11 mouse cellular contexts compared by ENCODE assay signal in the genomic region with DNA sequence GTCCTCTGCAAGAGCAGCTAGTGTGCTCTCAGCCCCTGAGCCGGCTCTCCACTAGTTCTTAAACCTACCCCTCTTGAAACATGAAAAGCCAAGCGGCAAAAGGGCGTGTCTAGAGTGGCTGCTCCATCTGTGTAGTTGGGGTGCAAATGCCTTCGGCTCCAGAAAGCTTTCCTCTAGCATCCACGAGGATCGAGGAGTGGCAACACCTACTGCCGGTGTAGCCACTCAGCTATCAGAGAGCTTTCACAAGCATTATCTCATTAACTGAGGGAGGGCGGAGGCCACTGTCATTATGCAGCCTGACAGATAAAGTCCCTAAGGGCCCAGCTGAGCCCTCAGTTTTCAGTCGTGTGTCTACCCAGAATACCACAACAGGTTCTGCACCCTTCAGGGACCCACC. TPM values are rescaled to one million over a fixed set of nuclear protein-coding genes. Genes with fewer than 3 reads are reported as not detected.
DNase-seq lines count a peak whose midpoint lies in the region; ATAC-seq and TF ChIP-seq lines count a peak whose summit lies in the region.
"Had no signal": no experiment of that assay in that cellular context is flagged by ENCODE, and none has a peak within 500 bp of the region (broad histone marks: within the 10 kb centered on the region; RNA-seq: fewer than 3 reads in every experiment).

No protein-coding gene starts in this region.

- H3K4me1 ChIP-seq in heart, adult 2 months (ENCODE audit: control insufficient read depth, insufficient read depth, low read length), result peaks cover 65% of the 10 kb centered on the region
- peaks cover 87 to 89% of the 10 kb centered on the region in 2 experiments for H3K4me1 ChIP-seq in liver, embryonic 14.5 days (replicated peaks; ENCODE audit: control insufficient read depth in 2 of 2, insufficient read depth in 2 of 2, low read length in 1 of 2)
- peaks cover 48% of the 10 kb centered on the region for H3K4me1 ChIP-seq in neural tube, embryonic 15.5 days

- DNase-seq in heart, adult 2 months, result no peak
- DNase-seq in heart, postnatal 10 days, result no peak
- DNase-seq in spleen, postnatal 10 days (ENCODE audit: low spot score in 2 of 2), result peak; percentile 50 to 57
- no peak for DNase-seq in spleen, adult 18-20 months
- peak; percentile 77 to 82 (median 81) for DNase-seq in liver, embryonic 14.5 days (ENCODE audit: low read depth in 3 of 3, low spot score in 3 of 3)
- DNase-seq in adrenal gland, postnatal 4 days (ENCODE audit: low spot score in 2 of 2), result no peak
- no peak for DNase-seq in left cerebral cortex, adult 2 months (ENCODE audit: extremely low spot score in 1 of 2, low spot score in 2 of 2)

- intact Hi-C loops in heart, adult 2 months (cut with DNase I), result no loop called here
- intact Hi-C loops in heart, postnatal 10 days (cut with DNase I), result no loop called here
- intact Hi-C loops in left cerebral cortex, adult 2 months (cut with DNase I), result no loop called here

- TF ChIP-seq EP300 in heart, adult 2 months (IDR thresholded peaks at IDR 0.05; ENCODE audit: insufficient read depth, low read depth, low read length), result no peak
- TF ChIP-seq EP300 in liver, embryonic 14.5 days (IDR thresholded peaks at IDR 0.05; ENCODE audit: low read depth), result peak; percentile 85

- H3K27ac ChIP-seq in heart, adult 2 months, result peak overlapping the region; percentile 96
- peak overlapping the region; percentile 84 for H3K27ac ChIP-seq in liver, embryonic 14.5 days
- peak overlapping the region; percentile 51; the same call in 1 of the 2 replicates for H3K27ac ChIP-seq in neural tube, embryonic 15.5 days (replicated peaks)
- H3K27ac ChIP-seq in left cerebral cortex, adult 2 months, result no peak overlapping the region

- H3K4me2 ChIP-seq in liver, embryonic 14.5 days (ENCODE audit: low read depth), result peak overlapping the region; percentile 84
- 0 out of 2 replicates have a peak overlapping the region, but pooled peaks have one; percentile 7 for H3K4me2 ChIP-seq in neural tube, embryonic 15.5 days

- H3K4me3 ChIP-seq in heart, adult 2 months, result peak overlapping the region; percentile 1; the same call in 1 of the 2 replicates
- H3K4me3 ChIP-seq in liver, embryonic 14.5 days (ENCODE audit: insufficient read depth in 1 of 2, low read depth in 2 of 2, low read length in 2 of 2), result peak overlapping the region; percentile 39 to 50
- H3K4me3 ChIP-seq in neural tube, embryonic 15.5 days (replicated peaks), result no peak overlapping the region
- H3K4me3 ChIP-seq in left cerebral cortex, adult 2 months, result no peak overlapping the region

- no peak for TF ChIP-seq POLR2A in heart, adult 2 months (IDR thresholded peaks at IDR 0.05; ENCODE audit: insufficient read depth, low read depth, low read length)

- H3K9ac ChIP-seq in heart, adult 2 months (ENCODE audit: low read depth, low read length), result no peak overlapping the region
- peak overlapping the region; percentile 67 for H3K9ac ChIP-seq in liver, embryonic 14.5 days (replicated peaks)
- no peak overlapping the region for H3K9ac ChIP-seq in neural tube, embryonic 15.5 days (replicated peaks)

- H3K79me2 ChIP-seq in heart, adult 2 months (replicated peaks; ENCODE audit: control insufficient read depth, insufficient read depth, low read length), result peaks cover 8% of the 10 kb centered on the region

- H3K9me3 ChIP-seq in liver, embryonic 14.5 days (ENCODE audit: control insufficient read depth, low read length), result no peaks in the 10 kb centered on the region
- H3K9me3 ChIP-seq in neural tube, embryonic 15.5 days (replicated peaks), result no peaks in the 10 kb centered on the region

- peaks cover 2% of the 10 kb centered on the region; the same call in 1 of the 2 replicates for H3K36me3 ChIP-seq in heart, adult 2 months (ENCODE audit: control insufficient read depth, insufficient read depth, low read length)
- no peaks in the 10 kb centered on the region for H3K36me3 ChIP-seq in liver, embryonic 14.5 days (replicated peaks; ENCODE audit: control insufficient read depth, insufficient read depth, low read depth)
- H3K36me3 ChIP-seq in neural tube, embryonic 15.5 days, result no peaks in the 10 kb centered on the region

- 30% methylated on average over 9 of the region's 9 CpGs for WGBS in heart, adult 2 months
- WGBS in liver, embryonic 14.5 days (ENCODE audit: insufficient replicate concordance), result 10% methylated on average over 9 of the region's 9 CpGs
- 34% methylated on average over 9 of the region's 9 CpGs for WGBS in neural tube, embryonic 15.5 days

- H3K27me3 ChIP-seq in heart, adult 2 months (ENCODE audit: control insufficient read depth, insufficient read depth, low read length), result no peaks in the 10 kb centered on the region
- no peaks in the 10 kb centered on the region for H3K27me3 ChIP-seq in liver, embryonic 14.5 days (ENCODE audit: control insufficient read depth, insufficient read depth, low read length)
- H3K27me3 ChIP-seq in neural tube, embryonic 15.5 days (replicated peaks), result peaks cover 24% of the 10 kb centered on the region

- peak; percentile 68 for ATAC-seq in liver, embryonic 14.5 days (ENCODE audit: insufficient read depth)
- no peak for ATAC-seq in neural tube, embryonic 15.5 days (ENCODE audit: low FRiP score)

- TF ChIP-seq CTCF in heart, adult 2 months (IDR thresholded peaks at IDR 0.05), result no peak
- no peak for TF ChIP-seq CTCF in liver, embryonic 14.5 days (IDR thresholded peaks at IDR 0.05; ENCODE audit: low read depth)
- no peak for TF ChIP-seq CTCF in left cerebral cortex, adult 2 months (IDR thresholded peaks at IDR 0.05)

RNA-seq across cellular contexts. Expression of a gene that starts 6.7 kb away (rescaled TPM):
- total RNA-seq in heart, adult 2 months (2021), result 10 to 100 TPM; 10.8 to 11.2 TPM
- 19.2 and 22.3 TPM in 2 replicates for polyA plus RNA-seq in heart, adult 2 months (2012; rRNA removed)
- 10 to 100 TPM; 15.4 to 17.7 TPM for total RNA-seq in heart, postnatal 10 days (2021)
- 8.3 and 11.1 TPM in 2 replicates for polyA plus RNA-seq in liver, embryonic 14.5 days (2012; rRNA removed)
- 3.8 and 5.2 TPM in 2 replicates for polyA plus RNA-seq in liver, embryonic 14.5 days (2014; fragmentation: Nextera tagmentation; extraction: Ambion mirVana)
- polyA plus RNA-seq in neural tube, embryonic 15.5 days (2015; fragmentation: Nextera tagmentation; extraction: Ambion mirVana), result 1.4 and 4.0 TPM in 2 replicates
- total RNA-seq in adrenal gland, postnatal 4 days (2021), result 10 to 100 TPM; 18.0 TPM
- total RNA-seq in left cerebral cortex, adult 2 months (2021), result 1 to 10 TPM; 1.9 to 2.0 TPM

RNA-seq across cellular contexts. Expression of a gene that starts 33.3 kb away (rescaled TPM):
- total RNA-seq in heart, adult 2 months (2021), result 1 to 10 TPM; 1.1 to 1.3 TPM
- polyA plus RNA-seq in heart, adult 2 months (2012; rRNA removed), result 0.76 and 1.1 TPM in 2 replicates
- total RNA-seq in heart, postnatal 10 days (2021), result 1 to 10 TPM; 1.4 to 1.7 TPM
- 0.11 and 0.14 TPM in 2 replicates for polyA plus RNA-seq in liver, embryonic 14.5 days (2012; rRNA removed)
- polyA plus RNA-seq in liver, embryonic 14.5 days (2014; fragmentation: Nextera tagmentation; extraction: Ambion mirVana), result 0.19 and 0.20 TPM in 2 replicates
- 3.1 and 3.4 TPM in 2 replicates for polyA plus RNA-seq in neural tube, embryonic 15.5 days (2015; fragmentation: Nextera tagmentation; extraction: Ambion mirVana)
- total RNA-seq in adrenal gland, postnatal 4 days (2021), result 1 to 10 TPM; 5.2 to 5.5 TPM
- 1 to 10 TPM; 5.4 to 5.8 TPM for total RNA-seq in left cerebral cortex, adult 2 months (2021)

RNA-seq across cellular contexts. Expression of a gene that starts 33.8 kb away (rescaled TPM):
- not detected for total RNA-seq in heart, adult 2 months (2021)
- polyA plus RNA-seq in heart, adult 2 months (2012; rRNA removed), result not detected in 2 replicates
- not detected for total RNA-seq in heart, postnatal 10 days (2021)
- polyA plus RNA-seq in liver, embryonic 14.5 days (2012; rRNA removed), result not detected in 2 replicates
- polyA plus RNA-seq in liver, embryonic 14.5 days (2014; fragmentation: Nextera tagmentation; extraction: Ambion mirVana), result not detected in 2 replicates
- polyA plus RNA-seq in neural tube, embryonic 15.5 days (2015; fragmentation: Nextera tagmentation; extraction: Ambion mirVana), result 0.34 and 0.49 TPM in 2 replicates
- total RNA-seq in adrenal gland, postnatal 4 days (2021), result not detected
- 1 to 10 TPM; 1.3 to 2.2 TPM for total RNA-seq in left cerebral cortex, adult 2 months (2021)
- total RNA-seq: adrenal gland, adult 2 months; heart, adult 18-20 months had no signal
- polyA plus RNA-seq: adrenal gland, adult 2 months; C2C12 had no signal

RNA-seq across cellular contexts. Expression of a gene that starts 34.0 kb away (rescaled TPM):
- 10 to 100 TPM; 42.5 to 50.3 TPM for total RNA-seq in heart, adult 2 months (2021)
- 55.0 and 66.1 TPM in 2 replicates for polyA plus RNA-seq in heart, adult 2 months (2012; rRNA removed)
- 10 to 100 TPM; 76.2 to 85.4 TPM for total RNA-seq in heart, postnatal 10 days (2021)
- 0.41 and 0.64 TPM in 2 replicates for polyA plus RNA-seq in liver, embryonic 14.5 days (2012; rRNA removed)
- 0.44 and 0.81 TPM in 2 replicates for polyA plus RNA-seq in liver, embryonic 14.5 days (2014; fragmentation: Nextera tagmentation; extraction: Ambion mirVana)
- 28.7 and 31.1 TPM in 2 replicates for polyA plus RNA-seq in neural tube, embryonic 15.5 days (2015; fragmentation: Nextera tagmentation; extraction: Ambion mirVana)
- 10 to 100 TPM; 39.7 to 43.6 TPM for total RNA-seq in adrenal gland, postnatal 4 days (2021)
- total RNA-seq in left cerebral cortex, adult 2 months (2021), result 10 to 100 TPM; 42.8 to 45.3 TPM

RNA-seq across cellular contexts. Expression of a gene that starts 38.8 kb away (rescaled TPM):
- total RNA-seq in heart, adult 2 months (2021), result 10 to 100 TPM; 24.8 to 36.3 TPM
- 22.6 and 26.4 TPM in 2 replicates for polyA plus RNA-seq in heart, adult 2 months (2012; rRNA removed)
- total RNA-seq in heart, postnatal 10 days (2021), result 10 to 100 TPM; 28.5 to 33.7 TPM
- polyA plus RNA-seq in liver, embryonic 14.5 days (2012; rRNA removed), result 33.8 and 34.0 TPM in 2 replicates
- 25.9 and 32.3 TPM in 2 replicates for polyA plus RNA-seq in liver, embryonic 14.5 days (2014; fragmentation: Nextera tagmentation; extraction: Ambion mirVana)
- polyA plus RNA-seq in neural tube, embryonic 15.5 days (2015; fragmentation: Nextera tagmentation; extraction: Ambion mirVana), result 19.2 and 32.4 TPM in 2 replicates
- 10 to 100 TPM; 32.6 to 39.0 TPM for total RNA-seq in adrenal gland, postnatal 4 days (2021)
- 100 to 1,000 TPM; 123 to 125 TPM for total RNA-seq in left cerebral cortex, adult 2 months (2021)

Comparison
In these comparisons a context has a peak if more than half of its experiments do, and no peak if none do; other contexts are left out.
1. DNase-seq: peak in spleen, postnatal 10 days (2 of 2) and liver, embryonic 14.5 days (3 of 3); none in heart, adult 2 months (0 of 2), heart, postnatal 10 days (0 of 2), spleen, adult 18-20 months (0 of 2), adrenal gland, postnatal 4 days (0 of 2) and left cerebral cortex, adult 2 months (0 of 2).
2. H3K4me3 ChIP-seq: peak in heart, adult 2 months (single experiment) and liver, embryonic 14.5 days (2 of 2); none in neural tube, embryonic 15.5 days (single experiment) and left cerebral cortex, adult 2 months (single experiment).